Mouse (Mus musculus) liver, adult 2 months (tissue): ENCODE measurements at regions not wholly inside any gene's neighbourhood (a gene's known extent, or its start where the extent isn't known, plus 50 kb on each side); places are given as distances from the start of the nearest gene placed in this dataset.

Experiments used
- CTCF ChIP-seq: fragments of 200-500 bp; IDR thresholded peaks from 2 replicates; pipeline ENCODE4 v1.5.1; 2011; ENCODE audit warnings: low read depth, low read length, control low read depth
- POLR2A ChIP-seq: fragments of 200-500 bp; IDR thresholded peaks from 2 replicates; pipeline ENCODE4 v1.6.1; 2011; ENCODE audit warnings: low read length, control low read depth; ENCODE audit not compliant: insufficient read depth; ENCODE audit errors: extremely low read depth

GRCm38 (mm10) chr1:111286385-111286784, 309.0 kb upstream of the Cdh19 start:
- TF ChIP-seq POLR2A (no peak), CTCF (no peak)
